Mouse (Mus musculus) hindbrain, embryonic 14.5 days (tissue): Measurements from ENCODE around the gene Slc25a47. TPM values are rescaled to one million over a fixed set of nuclear protein-coding genes. Genes with fewer than 3 reads are reported as not detected.

Experiments used
- ATAC-seq: fragments of 200-750 bp; cut with Nextera tagmentation; 2 replicates; pipeline ENCODE4 v1.8.0; 2017; ENCODE audit warnings: moderate number of reproducible peaks, mild to moderate bottlenecking, moderate TSS enrichment, moderate library complexity; ENCODE audit not compliant: low FRiP score
- DNase-seq: peaks from one replicate; pipeline ENCODE4 v3.0.0-alpha.2; 2015; ENCODE audit warnings: low spot score
- H3K27ac ChIP-seq: fragments of 300-500 bp; sonication (generic); 2 replicates; pipeline ENCODE4 v1.5.1; 2014; ENCODE audit warnings: mild to moderate bottlenecking, moderate library complexity
- H3K27me3 ChIP-seq: fragments of 300-500 bp; sonication (generic); 2 replicates; pipeline ENCODE4 v1.6.1; 2014; ENCODE audit warnings: mild to moderate bottlenecking, low read length, mixed read lengths; ENCODE audit not compliant: control insufficient read depth, insufficient read depth
- H3K36me3 ChIP-seq: fragments of 300-500 bp; sonication (generic); replicated peaks from 2 replicates; pipeline ENCODE4 v1.6.1; 2014; ENCODE audit not compliant: control insufficient read depth, insufficient read depth
- H3K4me1 ChIP-seq: fragments of 300-500 bp; sonication (generic); replicated peaks from 2 replicates; pipeline ENCODE4 v1.6.1; 2014; ENCODE audit warnings: antibody characterized with exemption, low read length, mixed read lengths; ENCODE audit not compliant: control insufficient read depth, insufficient read depth
- H3K4me2 ChIP-seq: fragments of 300-500 bp; sonication (generic); replicated peaks from 2 replicates; pipeline ENCODE4 v1.6.1; 2014; ENCODE audit warnings: mild to moderate bottlenecking, moderate library complexity
- H3K4me3 ChIP-seq: fragments of 300-500 bp; sonication (generic); replicated peaks from 2 replicates; pipeline ENCODE4 v1.5.1; 2014; ENCODE audit warnings: mild to moderate bottlenecking, low read length
- H3K9ac ChIP-seq: fragments of 300-500 bp; sonication (generic); 2 replicates; pipeline ENCODE4 v1.6.1; 2014
- H3K9me3 ChIP-seq: fragments of 300-500 bp; sonication (generic); 2 replicates; pipeline ENCODE4 v1.6.1; 2016; ENCODE audit warnings: low read length; ENCODE audit not compliant: control insufficient read depth
- WGBS: fragments of 180-500 bp; shearing (Covaris S2); extraction: QIAGEN DNeasy Blood & Tissue Kit; methylation state at CpG from one replicate; pipeline ENCODE4 v1.1.7; 2014; 5-methylcytosine and 5-hydroxymethylcytosine counted together
- polyA plus RNA-seq: library from polyadenylated mRNA; unstranded; fragments of >200 nt; fragmentation: Nextera tagmentation; extraction: Ambion mirVana; gene quantifications from 2 replicates; pipeline ENCODE4 v1.2.1, GENCODE M21; 2014

Gene Slc25a47
- polyA plus RNA-seq, 1 experiment from 2014 or later = 7.2 TPM

- no peak overlapping the region for H3K27ac ChIP-seq
- ATAC-seq (no peak), DNase-seq (no peak)
- no peaks in the 10 kb centered on the region for H3K4me1 ChIP-seq
- no peak overlapping the region for H3K4me3 ChIP-seq
- H3K9me3 ChIP-seq = no peaks in the 10 kb centered on the region
- H3K27me3 ChIP-seq = no peaks in the 10 kb centered on the region
- H3K4me2 ChIP-seq = no peak overlapping the region
- WGBS = 93% methylated on average over 15 of the region's 15 CpGs
- no peak overlapping the region for H3K9ac ChIP-seq
- peaks cover 10% of the 10 kb centered on the region; the same call in 1 of the 2 replicates for H3K36me3 ChIP-seq
These were observed 11.5 kb upstream of the Slc25a47 start for GRCm38 (mm10) chr12:108824225-108824874.

- Histone ChIP-seq H3K9me3 (no peaks in the 10 kb centered on the region), H3K27ac (no peak overlapping the region), H3K36me3 (peaks cover 10% of the 10 kb centered on the region; the same call in 1 of the 2 replicates), H3K27me3 (no peaks in the 10 kb centered on the region), H3K9ac (no peak overlapping the region), H3K4me3 (no peak overlapping the region), H3K4me2 (no peak overlapping the region), H3K4me1 (no peaks in the 10 kb centered on the region)
- ATAC-seq (no peak), DNase-seq (no peak)
- WGBS = 94% methylated on average over 13 of the region's 13 CpGs
These were observed 10.2 kb upstream of the Slc25a47 start for GRCm38 (mm10) chr12:108825561-108826224.

- H3K9ac ChIP-seq = no peak overlapping the region
- ATAC-seq = no peak
- peaks cover 10% of the 10 kb centered on the region; the same call in 1 of the 2 replicates for H3K36me3 ChIP-seq
- H3K27ac ChIP-seq = no peak overlapping the region
- no peaks in the 10 kb centered on the region for H3K9me3 ChIP-seq
- 93% methylated on average over 19 of the region's 19 CpGs for WGBS
- H3K4me2 ChIP-seq = no peak overlapping the region
- H3K27me3 ChIP-seq = no peaks in the 10 kb centered on the region
- H3K4me3 ChIP-seq = no peak overlapping the region
- no peaks in the 10 kb centered on the region for H3K4me1 ChIP-seq
- DNase-seq = no peak
These were observed 9.4 kb upstream of the Slc25a47 start for GRCm38 (mm10) chr12:108826282-108826957.

DNA sequence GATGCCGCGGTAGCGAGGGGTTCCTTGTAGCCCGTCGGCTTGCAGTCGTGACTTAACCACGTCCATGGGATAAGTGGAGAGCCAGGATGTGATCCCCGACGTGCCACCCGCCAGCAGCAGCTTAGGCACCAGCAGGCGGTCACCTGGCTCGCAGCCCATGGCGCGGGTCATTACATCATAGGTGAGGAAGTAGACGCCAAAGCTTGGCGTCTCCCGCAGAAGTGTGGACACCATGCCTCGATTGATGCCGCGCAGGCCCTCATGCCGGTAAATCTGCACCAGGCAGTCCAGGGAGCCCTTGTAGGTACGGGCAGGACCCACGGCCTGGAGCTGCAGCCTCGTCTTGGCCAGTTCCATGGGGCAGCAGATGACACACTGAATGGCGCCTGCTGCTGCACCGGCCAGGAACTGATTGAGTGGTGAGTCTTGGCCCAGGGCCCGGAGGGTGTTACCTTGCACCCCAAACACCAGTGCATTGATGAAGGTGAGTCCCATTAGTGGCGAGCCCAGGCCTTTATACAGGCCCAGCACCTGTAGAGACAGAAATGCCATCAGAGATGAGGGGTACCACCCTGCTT is 8.8 kb upstream of the Slc25a47 start:
- WGBS = 97% methylated on average over 28 of the region's 28 CpGs
- Histone ChIP-seq H3K4me2 (no peak overlapping the region), H3K9me3 (no peaks in the 10 kb centered on the region), H3K4me1 (peaks cover 1% of the 10 kb centered on the region; the same call in 1 of the 2 replicates), H3K27me3 (no peaks in the 10 kb centered on the region), H3K4me3 (no peak overlapping the region), H3K9ac (no peak overlapping the region), H3K27ac (no peak overlapping the region), H3K36me3 (peaks cover 10% of the 10 kb centered on the region; the same call in 1 of the 2 replicates)
- ATAC-seq (no peak), DNase-seq (no peak)

- H3K4me3 ChIP-seq = no peak overlapping the region
- peaks cover 7% of the 10 kb centered on the region; the same call in 1 of the 2 replicates for H3K4me1 ChIP-seq
- H3K36me3 ChIP-seq = peaks cover 10% of the 10 kb centered on the region; the same call in 1 of the 2 replicates
- no peak for ATAC-seq
- no peak overlapping the region for H3K27ac ChIP-seq
- no peak for DNase-seq
- H3K9ac ChIP-seq = no peak overlapping the region
- whole genome bisulfite sequencing = 97% methylated on average over 6 of the region's 6 CpGs
- no peaks in the 10 kb centered on the region for H3K27me3 ChIP-seq
- H3K9me3 ChIP-seq = no peaks in the 10 kb centered on the region
- H3K4me2 ChIP-seq = no peak overlapping the region
These were observed 8.2 kb upstream of the Slc25a47 start for GRCm38 (mm10) chr12:108827641-108828040.

DNA sequence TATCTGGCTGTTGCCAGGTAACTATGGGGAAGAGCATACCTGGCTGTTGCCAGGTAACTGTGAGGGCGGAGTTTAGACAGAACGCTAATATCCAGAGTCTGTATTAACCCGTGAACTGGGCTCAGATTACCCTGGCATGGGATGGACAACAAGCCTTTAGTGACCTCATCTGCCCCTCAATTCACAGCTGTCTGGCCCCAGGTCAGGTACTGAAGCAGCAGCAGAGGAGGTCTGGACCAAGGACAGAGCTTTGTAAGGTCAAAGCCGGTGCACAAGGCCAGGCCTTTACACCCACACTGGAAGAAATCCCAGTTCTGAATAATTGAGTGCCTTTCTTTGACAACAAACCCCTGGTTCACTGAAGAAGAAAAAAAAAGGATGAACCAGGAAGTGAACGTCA is 6.2 kb upstream of the Slc25a47 start:
- 84% methylated on average over 5 of the region's 5 CpGs for WGBS
- Histone ChIP-seq H3K4me2 (no peak overlapping the region), H3K27ac (no peak overlapping the region), H3K4me3 (no peak overlapping the region), H3K27me3 (no peaks in the 10 kb centered on the region), H3K36me3 (peaks cover 10% of the 10 kb centered on the region; the same call in 1 of the 2 replicates), H3K9me3 (no peaks in the 10 kb centered on the region), H3K4me1 (peaks cover 14% of the 10 kb centered on the region), H3K9ac (no peak overlapping the region)
- DNase-seq (no peak), ATAC-seq (no peak)

DNA sequence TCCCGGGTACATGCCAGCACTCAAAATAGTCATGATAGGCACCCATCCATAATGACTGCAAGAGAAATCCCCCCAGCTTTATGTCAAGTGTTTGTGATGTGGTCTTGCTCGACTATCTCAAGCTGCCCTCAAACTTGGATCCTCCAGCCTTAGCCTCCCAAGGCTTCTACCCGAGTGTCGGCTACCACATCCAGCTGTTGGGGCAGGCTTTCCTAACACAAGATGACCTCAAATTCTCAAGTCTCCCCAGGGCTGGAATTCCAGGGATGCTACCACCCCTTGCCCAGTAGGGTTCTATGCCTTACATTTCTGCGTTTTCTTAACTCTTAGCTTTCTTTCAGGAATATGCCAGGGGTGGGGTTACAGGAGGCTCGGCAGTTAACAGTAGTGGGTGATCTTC is 5.5 kb upstream of the Slc25a47 start:
- ATAC-seq = no peak
- H3K27me3 ChIP-seq = no peaks in the 10 kb centered on the region
- WGBS = 91% methylated on average over 6 of the region's 6 CpGs
- H3K4me3 ChIP-seq = no peak overlapping the region
- H3K4me1 ChIP-seq = peaks cover 21% of the 10 kb centered on the region
- no peak overlapping the region for H3K9ac ChIP-seq
- H3K36me3 ChIP-seq = peaks cover 10% of the 10 kb centered on the region; the same call in 1 of the 2 replicates
- no peak overlapping the region for H3K27ac ChIP-seq
- no peak for DNase-seq
- no peaks in the 10 kb centered on the region for H3K9me3 ChIP-seq
- no peak overlapping the region for H3K4me2 ChIP-seq

GRCm38 (mm10) chr12:108831966-108832643 is 3.7 kb upstream of the Slc25a47 start:
- no peak for DNase-seq
- no peaks in the 10 kb centered on the region for H3K27me3 ChIP-seq
- no peak for ATAC-seq
- no peak overlapping the region for H3K27ac ChIP-seq
- no peak overlapping the region for H3K4me3 ChIP-seq
- H3K36me3 ChIP-seq = 0 out of 2 replicates have a peak, but pooled peaks cover 2% of the 10 kb centered on the region
- WGBS = 59% methylated on average over 9 of the region's 9 CpGs
- H3K9ac ChIP-seq = no peak overlapping the region
- no peak overlapping the region for H3K4me2 ChIP-seq
- peaks cover 30% of the 10 kb centered on the region for H3K4me1 ChIP-seq
- H3K9me3 ChIP-seq = no peaks in the 10 kb centered on the region
